Mouse (Mus musculus) thymus, postnatal 4 days (tissue): ENCODE data around the gene Zfyve1.
"Not testable (repeated sequence)": the region's sequence is repeated elsewhere in the genome, so short reads cannot be mapped to it uniquely, and the experiment has no call there.

Experiments used
- DNase-seq: peaks from one replicate; pipeline ENCODE4 v3.0.0; 2021

The Zfyve1 gene

GRCm38 (mm10) chr12:83597025-83597501 lies at the start of gene Zfyve1:
Zfyve1 (minus strand) TSS chr12:83597222.
- DNase-seq, result peak; percentile 90

- DNase-seq, result no peak
Measured at GRCm38 (mm10) chr12:83643116-83643515, 46.1 kb upstream of the Zfyve1 start.

GRCm38 (mm10) chr12:83641233-83641632 lies 44.2 kb upstream of the Zfyve1 start:
- DNase-seq, result no peak

- no peak for DNase-seq
Measured at GRCm38 (mm10) chr12:83633807-83634206, 36.8 kb upstream of the Zfyve1 start.

GRCm38 (mm10) chr12:83632680-83633025 lies 35.6 kb upstream of the Zfyve1 start:
- peak; percentile 65 for DNase-seq

- DNase-seq, result peak; percentile 92
Measured at GRCm38 (mm10) chr12:83631743-83632679, 35.0 kb upstream of the Zfyve1 start.

- DNase-seq, result not testable (repeated sequence)
Measured at GRCm38 (mm10) chr12:83630936-83631335, 33.9 kb upstream of the Zfyve1 start, which contains the start of gene Rbm25. Rbm25 (plus strand) TSS chr12:83631236.

GRCm38 (mm10) chr12:83624321-83624720 lies 27.3 kb upstream of the Zfyve1 start:
- DNase-seq, result no peak

- DNase-seq, result no peak
Measured at GRCm38 (mm10) chr12:83622031-83622755, 25.2 kb upstream of the Zfyve1 start.

- peak; percentile 19 for DNase-seq
Measured at GRCm38 (mm10) chr12:83620694-83621093, 23.7 kb upstream of the Zfyve1 start.

GRCm38 (mm10) chr12:83618981-83619380 lies 22.0 kb upstream of the Zfyve1 start:
- DNase-seq, result no peak

- DNase-seq, result no peak
Measured at GRCm38 (mm10) chr12:83617261-83617660, 20.2 kb upstream of the Zfyve1 start.

- DNase-seq, result not testable (repeated sequence)
Measured at GRCm38 (mm10) chr12:83606411-83606810, 9.4 kb upstream of the Zfyve1 start.

- no peak for DNase-seq
Measured at GRCm38 (mm10) chr12:83602285-83602684, 5.3 kb upstream of the Zfyve1 start.

- no peak for DNase-seq
Measured at GRCm38 (mm10) chr12:83597881-83598280, 859 bp upstream of the Zfyve1 start.

- DNase-seq, result no peak
Measured at GRCm38 (mm10) chr12:83596191-83596954, 649 bp downstream of the Zfyve1 start.

GRCm38 (mm10) chr12:83594454-83595040 lies 2.5 kb downstream of the Zfyve1 start:
- no peak for DNase-seq

- DNase-seq, result no peak
Measured at GRCm38 (mm10) chr12:83591754-83592501, 5.1 kb downstream of the Zfyve1 start.

GRCm38 (mm10) chr12:83586628-83587027 lies 10.4 kb downstream of the Zfyve1 start:
- no peak for DNase-seq

GRCm38 (mm10) chr12:83582747-83583146 lies 14.3 kb downstream of the Zfyve1 start:
- DNase-seq, result no peak

GRCm38 (mm10) chr12:83582106-83582505 lies 14.9 kb downstream of the Zfyve1 start:
- no peak for DNase-seq

GRCm38 (mm10) chr12:83580283-83580682 lies 16.7 kb downstream of the Zfyve1 start:
- DNase-seq, result no peak
